Mouse (Mus musculus) B cell, adult 2 months (primary cell): ENCODE results near the gene Wdhd1.

Source experiments
- DNase-seq, 2 experiments: peaks; one replicate each; pipeline ENCODE4 v3.0.0; 2022

The Wdhd1 gene

GRCm38 (mm10) chr14:47220231-47221025 lies 56.2 kb downstream of the Wdhd1 start:
- no peak for DNase-seq

- DNase-seq = no peak
Observed at GRCm38 (mm10) chr14:47218766-47219606, 57.7 kb downstream of the Wdhd1 start.

- no peak for DNase-seq
Observed at GRCm38 (mm10) chr14:47216541-47216940, 60.1 kb downstream of the Wdhd1 start.

GRCm38 (mm10) chr14:47214367-47214766 lies 62.3 kb downstream of the Wdhd1 start:
- no peak for DNase-seq

GRCm38 (mm10) chr14:47213305-47213704 lies 63.4 kb downstream of the Wdhd1 start:
- DNase-seq = no peak

GRCm38 (mm10) chr14:47209669-47210164 lies 66.9 kb downstream of the Wdhd1 start:
- no peak for DNase-seq

- DNase-seq = no peak
Observed at GRCm38 (mm10) chr14:47208564-47209493, 67.8 kb downstream of the Wdhd1 start.

GRCm38 (mm10) chr14:47206601-47207000 lies 70.1 kb downstream of the Wdhd1 start:
- no peak for DNase-seq

GRCm38 (mm10) chr14:47205270-47205972 lies 71.2 kb downstream of the Wdhd1 start:
- DNase-seq = no peak

- DNase-seq = no peak
Observed at GRCm38 (mm10) chr14:47197340-47197739, 79.3 kb downstream of the Wdhd1 start.

- no peak for DNase-seq
Observed at GRCm38 (mm10) chr14:47196711-47197110, 79.9 kb downstream of the Wdhd1 start.

GRCm38 (mm10) chr14:47194096-47194495 lies 82.6 kb downstream of the Wdhd1 start:
- DNase-seq = peak; percentile 79 to 81

- no peak for DNase-seq
Observed at GRCm38 (mm10) chr14:47193506-47193905, 83.2 kb downstream of the Wdhd1 start.

GRCm38 (mm10) chr14:47191861-47192260 lies 84.8 kb downstream of the Wdhd1 start:
- no peak for DNase-seq
